Mouse (Mus musculus): ENCODE measurements around the gene Tceal7. TPM values are rescaled to one million over a fixed set of nuclear protein-coding genes. Genes with fewer than 3 reads are reported as not detected.

Gene Tceal7
- polyA plus RNA-seq, 1 experiment from 2014 or later: 99.1 TPM

DNA sequence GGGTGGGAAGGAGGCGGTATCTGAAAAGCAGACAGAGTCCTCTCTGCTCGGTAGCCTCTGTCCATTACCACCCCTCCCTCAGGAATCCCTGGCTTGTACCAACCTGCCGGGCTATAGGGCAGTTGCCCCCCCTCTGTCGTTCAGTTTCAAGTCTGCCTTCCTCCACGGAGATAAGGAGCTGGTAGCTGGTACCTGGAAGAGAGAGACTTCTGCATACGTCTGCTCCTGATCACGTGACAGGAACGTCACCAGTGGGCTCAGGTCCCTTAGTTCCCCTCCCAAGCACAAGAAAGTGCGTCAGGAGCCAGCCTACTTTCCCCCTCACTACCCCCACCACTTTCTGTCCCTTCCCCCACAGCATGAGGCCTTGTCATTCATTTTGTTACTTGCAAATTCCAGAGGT, 10.9 kb upstream of the Tceal7 start, which contains the start of gene Tceal5:
Tceal5 (minus strand) TSS at position 213 of the 403 bp plus-strand sequence.
- ATAC-seq (ENCODE audit: insufficient number of reproducible peaks, low FRiP score, low TSS enrichment, low read depth): no peak
- Histone ChIP-seq H3K4me2 (peak within 1 kb of the TSS; percentile 52), H3K27ac (no peak within 1 kb of the TSS), H3K4me1 (no peaks in the 10 kb centered on the region), H3K4me3 (peak within 1 kb of the TSS; percentile 44), H3K9me3 (no peaks in the 10 kb centered on the region), H3K27me3 (peaks cover 3% of the 10 kb centered on the region; the same call in 1 of the 2 replicates), H3K9ac (no peak within 1 kb of the TSS), H3K36me3 (no peaks in the 10 kb centered on the region)
- WGBS: 24% methylated on average over 9 of the region's 9 CpGs

DNA sequence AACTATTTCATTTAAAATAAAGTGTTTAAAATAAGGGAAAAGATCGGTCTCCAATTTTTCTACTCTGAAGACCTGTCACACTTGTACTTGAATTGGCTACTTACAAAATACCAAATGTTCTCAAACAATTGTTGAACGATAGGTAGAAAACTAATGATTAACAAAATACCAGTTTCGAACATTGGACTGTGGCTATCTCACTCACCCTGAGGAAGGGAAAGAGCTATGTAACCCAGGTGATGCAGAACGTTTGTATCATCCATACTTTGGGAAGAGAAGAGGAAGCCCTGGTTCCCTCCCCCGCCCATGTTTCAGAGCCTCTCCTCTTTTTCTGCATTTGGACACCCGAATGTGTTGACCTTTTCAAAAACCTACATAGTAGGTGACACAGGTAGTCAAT, 10.2 kb upstream of the Tceal7 start:
- Histone ChIP-seq H3K9ac (no peak overlapping the region), H3K4me2 (no peak overlapping the region), H3K27ac (no peak overlapping the region), H3K36me3 (no peaks in the 10 kb centered on the region), H3K27me3 (peaks cover 3% of the 10 kb centered on the region; the same call in 1 of the 2 replicates), H3K9me3 (no peaks in the 10 kb centered on the region), H3K4me3 (no peak overlapping the region), H3K4me1 (no peaks in the 10 kb centered on the region)
- ATAC-seq (ENCODE audit: insufficient number of reproducible peaks, low FRiP score, low TSS enrichment, low read depth): no peak
- 79% methylated on average over 6 of the region's 6 CpGs for WGBS

DNA sequence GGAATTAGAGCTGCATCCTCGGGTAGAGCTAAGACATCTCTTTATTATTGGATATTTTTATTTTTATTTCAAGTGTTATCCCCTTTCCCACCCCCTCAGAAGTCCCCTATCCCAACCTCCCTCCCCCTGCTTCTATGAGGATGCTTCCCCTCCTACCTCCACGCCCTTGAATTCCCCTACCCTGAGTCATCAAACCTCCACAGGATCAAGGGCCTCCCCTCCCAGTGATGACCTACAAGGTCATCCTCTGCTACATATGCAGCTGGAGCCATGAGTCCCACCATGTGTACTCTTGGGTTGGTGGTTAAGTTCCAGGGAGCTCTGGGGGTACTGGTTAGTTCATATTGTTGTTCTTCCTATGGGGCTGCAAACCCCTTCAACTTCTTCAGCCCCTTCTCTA, 1.2 kb upstream of the Tceal7 start:
- Histone ChIP-seq H3K4me3 (no peak overlapping the region), H3K9me3 (no peaks in the 10 kb centered on the region), H3K36me3 (no peaks in the 10 kb centered on the region), H3K4me2 (no peak overlapping the region), H3K27me3 (no peaks in the 10 kb centered on the region), H3K4me1 (no peaks in the 10 kb centered on the region), H3K9ac (no peak overlapping the region), H3K27ac (no peak overlapping the region)
- WGBS: 63% methylated on average over 2 of the region's 2 CpGs
- ATAC-seq (ENCODE audit: insufficient number of reproducible peaks, low FRiP score, low TSS enrichment, low read depth): no peak

DNA sequence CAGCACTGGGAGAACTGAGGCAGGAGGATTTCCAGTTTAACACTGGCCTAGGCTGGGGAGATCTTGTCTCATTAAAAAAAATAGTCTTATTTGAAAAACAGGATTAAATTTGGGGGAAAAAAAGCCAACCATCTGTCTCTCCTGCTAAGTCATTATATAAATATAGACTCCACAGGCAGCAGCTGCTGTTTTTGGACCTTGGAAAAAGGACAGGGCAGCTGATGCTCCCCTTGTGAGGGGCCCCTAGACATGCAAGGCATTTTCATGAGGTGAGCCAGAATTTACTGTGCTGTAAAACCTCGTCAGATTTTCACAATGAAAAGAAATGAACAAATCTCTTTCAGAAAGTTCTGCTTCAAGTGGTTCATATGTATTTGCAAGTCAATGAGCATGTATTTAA, 1.7 kb downstream of the Tceal7 start:
- H3K4me2 ChIP-seq: no peak overlapping the region
- no peak for ATAC-seq (ENCODE audit: insufficient number of reproducible peaks, low FRiP score, low TSS enrichment, low read depth)
- no peaks in the 10 kb centered on the region; the same call in 1 of the 2 replicates for H3K27me3 ChIP-seq
- no peak overlapping the region for H3K9ac ChIP-seq
- H3K27ac ChIP-seq: no peak overlapping the region
- no peaks in the 10 kb centered on the region for H3K9me3 ChIP-seq
- no peaks in the 10 kb centered on the region for H3K36me3 ChIP-seq
- H3K4me3 ChIP-seq: no peak overlapping the region
- H3K4me1 ChIP-seq: no peaks in the 10 kb centered on the region
- 25% methylated on average over 1 of the region's 1 CpGs for WGBS

DNA sequence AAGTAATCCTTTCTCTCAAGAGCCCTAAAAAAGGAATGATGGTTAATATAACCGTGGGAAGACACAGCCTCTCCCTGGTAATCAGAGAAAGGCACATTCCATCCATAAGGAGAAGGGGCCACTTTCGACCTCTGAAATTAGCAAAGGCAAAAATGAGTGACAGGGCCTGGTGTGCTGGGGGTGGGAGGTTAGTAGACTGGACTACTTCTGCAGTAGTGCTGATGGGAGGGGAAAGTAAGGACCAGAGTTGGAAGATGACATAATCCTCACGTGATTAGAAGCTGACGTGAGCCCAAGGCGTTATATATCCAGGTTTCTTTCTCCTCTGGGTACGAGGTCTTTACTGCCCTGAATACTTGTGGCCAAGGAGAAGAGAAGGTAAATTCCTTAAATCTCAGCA, 9.1 kb downstream of the Tceal7 start:
- 55% methylated on average over 6 of the region's 6 CpGs for WGBS
- Histone ChIP-seq H3K9ac (no peak overlapping the region), H3K4me3 (no peak overlapping the region), H3K36me3 (no peaks in the 10 kb centered on the region), H3K27me3 (no peaks in the 10 kb centered on the region; the same call in 1 of the 2 replicates), H3K4me1 (no peaks in the 10 kb centered on the region), H3K27ac (no peak overlapping the region), H3K4me2 (no peak overlapping the region), H3K9me3 (no peaks in the 10 kb centered on the region)
- ATAC-seq (ENCODE audit: insufficient number of reproducible peaks, low FRiP score, low TSS enrichment, low read depth): no peak

- ATAC-seq (ENCODE audit: insufficient number of reproducible peaks, low FRiP score, low TSS enrichment, low read depth): no peak
- Histone ChIP-seq H3K27ac (no peak overlapping the region), H3K36me3 (no peaks in the 10 kb centered on the region), H3K4me2 (no peak overlapping the region), H3K4me3 (no peak overlapping the region), H3K9ac (no peak overlapping the region), H3K4me1 (no peaks in the 10 kb centered on the region), H3K9me3 (no peaks in the 10 kb centered on the region), H3K27me3 (0 out of 2 replicates have a peak, but pooled peaks cover 4% of the 10 kb centered on the region)
- WGBS: 50% methylated on average over 5 of the region's 5 CpGs
Measured at GRCm38 (mm10) chrX:136227768-136228167, 13.2 kb downstream of the Tceal7 start.

DNA sequence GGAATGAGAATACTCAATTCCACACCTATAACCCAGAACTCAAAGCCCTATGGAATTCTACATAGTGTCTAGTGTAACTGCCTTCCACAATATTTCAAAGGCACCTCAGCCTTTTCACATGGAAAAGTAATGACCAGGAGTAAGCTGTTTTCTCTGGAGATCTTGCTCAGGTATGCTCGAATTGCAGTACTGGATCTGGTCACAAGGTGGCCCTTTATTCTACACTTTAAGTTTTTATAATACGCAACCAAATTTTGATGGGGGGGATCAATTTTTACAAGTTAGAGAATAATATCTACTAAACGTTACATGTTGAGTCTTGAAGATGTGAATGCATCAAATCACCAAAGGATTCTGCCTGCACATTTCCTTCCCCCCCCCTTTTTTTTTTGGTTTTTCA, 23.5 kb downstream of the Tceal7 start:
- WGBS: 39% methylated on average over 3 of the region's 3 CpGs
- no peaks in the 10 kb centered on the region for H3K27me3 ChIP-seq

GRCm38 (mm10) chrX:136243181-136243580, 28.6 kb downstream of the Tceal7 start:
- 80% methylated on average over 2 of the region's 2 CpGs for WGBS
- no peak overlapping the region for H3K4me2 ChIP-seq
- no peak for ATAC-seq (ENCODE audit: insufficient number of reproducible peaks, low FRiP score, low TSS enrichment, low read depth)
- no peaks in the 10 kb centered on the region for H3K9me3 ChIP-seq
- peaks cover 5% of the 10 kb centered on the region; the same call in 1 of the 2 replicates for H3K36me3 ChIP-seq
- H3K4me3 ChIP-seq: no peak overlapping the region
- no peak overlapping the region for H3K27ac ChIP-seq
- peaks cover 3% of the 10 kb centered on the region; the same call in 1 of the 2 replicates for H3K4me1 ChIP-seq
- H3K27me3 ChIP-seq: no peaks in the 10 kb centered on the region
- H3K9ac ChIP-seq: no peak overlapping the region

More for the DNA sequence above, 23.5 kb downstream of the Tceal7 start:
- Histone ChIP-seq H3K4me2 (no peak overlapping the region), H3K4me3 (no peak overlapping the region), H3K9me3 (no peaks in the 10 kb centered on the region), H3K36me3 (no peaks in the 10 kb centered on the region), H3K27ac (no peak overlapping the region), H3K4me1 (no peaks in the 10 kb centered on the region), H3K9ac (no peak overlapping the region)
- ATAC-seq (ENCODE audit: insufficient number of reproducible peaks, low FRiP score, low TSS enrichment, low read depth): no peak

- Histone ChIP-seq H3K27me3 (no peaks in the 10 kb centered on the region), H3K9me3 (no peaks in the 10 kb centered on the region), H3K27ac (peak within 1 kb of the TSS; percentile 86), H3K4me2 (peak within 1 kb of the TSS; percentile 34), H3K36me3 (peaks cover 5% of the 10 kb centered on the region; the same call in 1 of the 2 replicates), H3K9ac (peak within 1 kb of the TSS; percentile 57), H3K4me3 (peak within 1 kb of the TSS; percentile 52), H3K4me1 (peaks cover 3% of the 10 kb centered on the region; the same call in 1 of the 2 replicates)
- peak; percentile 91 for ATAC-seq (ENCODE audit: insufficient number of reproducible peaks, low FRiP score, low TSS enrichment, low read depth)
- 26% methylated on average over 20 of the region's 20 CpGs for WGBS
Measured at GRCm38 (mm10) chrX:136244574-136245229, 30.1 kb downstream of the Tceal7 start, which contains the start of gene Tceal9. Gene Tceal9 (plus strand): TSS chrX:136245079.

GRCm38 (mm10) chrX:136245521-136246071, 31.0 kb downstream of the Tceal7 start:
- ATAC-seq (ENCODE audit: insufficient number of reproducible peaks, low FRiP score, low TSS enrichment, low read depth): peak; percentile 67; the same call in 1 of the 2 replicates
- peak overlapping the region; percentile 34 for H3K4me2 ChIP-seq

GRCm38 (mm10) chrX:136248811-136249210, 34.2 kb downstream of the Tceal7 start:
- 64% methylated on average over 6 of the region's 6 CpGs for WGBS
- Histone ChIP-seq H3K27me3 (no peaks in the 10 kb centered on the region), H3K27ac (no peak overlapping the region), H3K4me2 (no peak overlapping the region), H3K4me3 (no peak overlapping the region), H3K9me3 (no peaks in the 10 kb centered on the region), H3K36me3 (peaks cover 5% of the 10 kb centered on the region; the same call in 1 of the 2 replicates), H3K4me1 (peaks cover 3% of the 10 kb centered on the region; the same call in 1 of the 2 replicates), H3K9ac (no peak overlapping the region)
- no peak for ATAC-seq (ENCODE audit: insufficient number of reproducible peaks, low FRiP score, low TSS enrichment, low read depth)

More at GRCm38 (mm10) chrX:136245521-136246071, 31.0 kb downstream of the Tceal7 start:
- Histone ChIP-seq H3K27me3 (no peaks in the 10 kb centered on the region), H3K4me3 (peak overlapping the region; percentile 52), H3K9ac (peak overlapping the region; percentile 57), H3K4me1 (peaks cover 3% of the 10 kb centered on the region; the same call in 1 of the 2 replicates), H3K36me3 (peaks cover 5% of the 10 kb centered on the region; the same call in 1 of the 2 replicates), H3K9me3 (no peaks in the 10 kb centered on the region), H3K27ac (peak overlapping the region; percentile 86)
- WGBS: 19% methylated on average over 14 of the region's 15 CpGs

DNA sequence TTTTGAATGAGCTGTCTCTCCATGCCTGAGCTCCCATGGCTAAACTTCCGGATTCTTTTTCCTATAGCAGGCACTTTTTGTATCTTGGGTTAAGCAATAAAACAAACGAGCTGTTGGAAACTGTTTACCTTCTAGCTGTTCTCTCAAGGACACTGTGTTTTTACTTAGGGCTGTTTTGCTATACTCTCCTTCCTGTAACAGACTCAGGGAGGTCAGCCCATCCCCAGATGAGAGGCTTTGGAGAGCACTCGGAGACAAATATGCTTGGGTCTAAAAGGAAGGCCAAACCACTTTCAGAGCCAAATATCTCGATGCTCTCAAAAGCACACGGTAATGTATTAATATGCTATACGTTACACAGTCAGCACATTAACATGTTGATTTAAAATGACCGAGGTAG, 35.1 kb downstream of the Tceal7 start:
- Histone ChIP-seq H3K27ac (no peak overlapping the region), H3K4me3 (no peak overlapping the region), H3K36me3 (peaks cover 5% of the 10 kb centered on the region; the same call in 1 of the 2 replicates), H3K9ac (no peak overlapping the region), H3K27me3 (no peaks in the 10 kb centered on the region), H3K4me2 (no peak overlapping the region), H3K4me1 (peaks cover 3% of the 10 kb centered on the region; the same call in 1 of the 2 replicates), H3K9me3 (no peaks in the 10 kb centered on the region)
- WGBS: 68% methylated on average over 7 of the region's 7 CpGs
- no peak for ATAC-seq (ENCODE audit: insufficient number of reproducible peaks, low FRiP score, low TSS enrichment, low read depth)
